Comparison of ENCODE assay signal across 23 mouse cellular contexts in the genomic region with DNA sequence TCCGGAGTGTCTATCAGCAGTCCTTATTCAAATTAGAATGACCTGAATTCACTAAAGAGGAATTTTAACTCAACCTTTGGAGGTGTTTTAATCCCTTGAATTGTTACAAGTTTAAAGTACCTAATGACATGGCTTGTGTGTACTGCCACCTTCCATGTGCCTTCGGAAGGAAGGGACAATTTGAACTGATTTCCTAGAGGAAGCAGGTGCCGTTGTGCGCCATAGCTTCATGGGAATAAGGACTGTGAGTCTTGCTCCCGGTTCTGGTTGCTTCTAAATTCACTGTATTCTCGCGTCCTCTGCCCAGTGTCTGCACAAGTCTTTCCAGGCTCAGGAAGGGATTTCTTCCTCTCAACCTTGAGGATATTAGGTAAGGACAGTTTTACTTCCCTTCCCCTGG.
"Had no signal": no experiment of that assay in that cellular context is flagged by ENCODE, and none has a peak within 500 bp of the region (broad histone marks: within the 10 kb centered on the region; RNA-seq: fewer than 3 reads in every experiment).

No protein-coding gene starts in this region.

- H3K27me3 ChIP-seq: limb, embryonic 13.5 days; liver, embryonic 12.5 days; liver, embryonic 15.5 days; lung, embryonic 15.5 days; megakaryocyte, embryonic 14.5 days; midbrain, embryonic 15.5 days; neural tube, embryonic 12.5 days; neural tube, embryonic 15.5 days had no signal

- H3K4me2 ChIP-seq: limb, embryonic 13.5 days; liver, embryonic 12.5 days; liver, embryonic 15.5 days; lung, embryonic 15.5 days; midbrain, embryonic 15.5 days; neural tube, embryonic 12.5 days; neural tube, embryonic 15.5 days had no signal

- ATAC-seq: liver, embryonic 12.5 days; midbrain, embryonic 15.5 days had no signal

- H3K9me3 ChIP-seq: limb, embryonic 10.5 days; limb, embryonic 13.5 days; liver, embryonic 12.5 days; liver, embryonic 15.5 days; lung, embryonic 15.5 days; megakaryocyte, embryonic 14.5 days; midbrain, embryonic 10.5 days; midbrain, embryonic 15.5 days; neural tube, embryonic 12.5 days; neural tube, embryonic 15.5 days had no signal

- H3K9ac ChIP-seq: limb, embryonic 13.5 days; liver, embryonic 12.5 days; liver, embryonic 15.5 days; lung, embryonic 15.5 days; midbrain, embryonic 15.5 days; neural tube, embryonic 12.5 days; neural tube, embryonic 15.5 days had no signal

- DNase-seq: kidney, adult 9 months; kidney, postnatal 14 days; kidney, postnatal 4 days; liver; lung, adult 18-20 months; lung, postnatal 10 days; lung, postnatal 36 days; right cerebral cortex, adult 18-20 months; right cerebral cortex, postnatal 14 days; right cerebral cortex, postnatal 4 days; thymus, adult 18-20 months; thymus, postnatal 36 days had no signal

- H3K4me3 ChIP-seq: limb, embryonic 10.5 days; limb, embryonic 13.5 days; liver, embryonic 12.5 days; liver, embryonic 15.5 days; lung, embryonic 15.5 days; megakaryocyte, embryonic 14.5 days; midbrain, embryonic 10.5 days; midbrain, embryonic 15.5 days; neural tube, embryonic 12.5 days; neural tube, embryonic 15.5 days had no signal

- H3K36me3 ChIP-seq: lung, embryonic 15.5 days; midbrain, embryonic 15.5 days; neural tube, embryonic 12.5 days; neural tube, embryonic 15.5 days had no signal

- H3K27ac ChIP-seq: limb, embryonic 10.5 days; limb, embryonic 13.5 days; liver, embryonic 12.5 days; liver, embryonic 15.5 days; lung, embryonic 15.5 days; midbrain, embryonic 10.5 days; midbrain, embryonic 15.5 days; neural tube, embryonic 12.5 days; neural tube, embryonic 15.5 days; stomach, postnatal 0 days had no signal

- H3K4me1 ChIP-seq: liver, embryonic 12.5 days; liver, embryonic 15.5 days; lung, embryonic 15.5 days had no signal
